Mouse (Mus musculus): Measurements from ENCODE around the gene Nab1. TPM values are rescaled to one million over a fixed set of nuclear protein-coding genes. Genes with fewer than 3 reads are reported as not detected.
"Not testable (repeated sequence)": the region's sequence is repeated elsewhere in the genome, so short reads cannot be mapped to it uniquely, and the experiment has no call there.

The Nab1 gene
- 20.4 and 29.4 TPM in 2 replicates for polyA plus RNA-seq (2016; fragmentation: Nextera tagmentation; extraction: Ambion mirVana)

DNA sequence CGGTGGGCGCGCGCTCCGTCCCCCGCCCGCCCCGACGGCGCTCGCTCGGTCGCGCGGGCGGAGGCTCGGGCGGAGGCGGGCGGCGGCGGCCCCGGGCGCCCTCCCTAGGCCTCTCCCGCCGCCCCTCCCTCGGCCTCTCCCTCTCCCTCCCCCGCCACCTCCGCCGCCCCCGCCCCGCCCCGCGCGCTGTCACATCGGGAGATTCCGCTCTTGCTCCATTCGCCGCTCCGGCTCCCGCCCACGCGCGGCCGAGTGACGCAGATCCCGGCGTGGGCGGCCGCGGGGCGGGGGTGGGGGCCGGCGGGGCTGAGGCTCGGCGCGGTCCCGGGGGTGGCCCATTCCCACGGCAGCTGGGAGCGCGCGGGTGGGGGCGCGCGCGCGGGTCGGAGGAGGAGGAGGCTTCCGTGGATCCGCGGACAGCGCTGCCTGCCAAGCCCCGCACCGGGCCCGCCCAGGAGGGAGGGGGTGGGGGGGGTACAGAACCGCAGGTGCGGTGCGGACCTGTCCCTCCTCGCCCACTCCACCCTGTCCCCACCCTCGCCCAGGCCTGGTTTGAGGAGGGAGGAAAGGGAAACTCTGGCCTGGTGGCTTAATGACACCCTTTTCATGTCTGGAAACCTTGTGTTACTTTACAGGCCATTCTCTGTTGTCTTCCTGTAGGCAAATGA is at the start of gene Nab1:
Gene Nab1 (minus strand): TSS at position 366 of the 668 bp plus-strand sequence.
- H3K4me3 ChIP-seq, result peak within 1 kb of the TSS; percentile 93
- H3K36me3 ChIP-seq, result no peaks in the 10 kb centered on the region
- DNase-seq (ENCODE audit: low spot score), result peak; percentile 81
- H3K27me3 ChIP-seq (ENCODE audit: insufficient read depth, poor library complexity, severe bottlenecking), result no peaks in the 10 kb centered on the region
- 10% methylated on average over 48 of the region's 80 CpGs for WGBS
- H3K9me3 ChIP-seq, result no peaks in the 10 kb centered on the region
- H3K27ac ChIP-seq, result peak within 1 kb of the TSS; percentile 98
- peaks cover 20% of the 10 kb centered on the region for H3K4me1 ChIP-seq

DNA sequence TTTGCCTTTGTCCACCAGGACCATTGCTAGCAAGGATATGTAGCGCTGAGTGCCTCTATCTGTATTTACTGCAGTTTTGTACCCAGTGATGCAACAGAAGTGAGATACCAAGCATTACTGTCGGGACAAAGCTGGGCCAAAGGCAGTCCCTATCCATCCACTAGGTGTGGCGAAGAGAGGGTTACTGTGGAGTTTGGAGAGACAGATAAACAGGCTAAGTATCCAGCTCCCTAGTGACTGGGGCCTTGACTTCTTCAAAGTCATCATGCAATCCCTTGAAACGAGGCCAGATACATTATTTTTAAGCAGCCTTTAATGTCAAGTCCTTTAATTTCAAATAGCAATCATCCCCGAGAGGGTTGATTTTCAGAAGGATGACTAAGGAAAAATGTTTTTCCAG is 47.0 kb upstream of the Nab1 start:
- Histone ChIP-seq H3K9me3 (no peaks in the 10 kb centered on the region; the same call in 1 of the 2 replicates), H3K27me3 (ENCODE audit: insufficient read depth, poor library complexity, severe bottlenecking) (no peaks in the 10 kb centered on the region), H3K4me1 (no peaks in the 10 kb centered on the region), H3K27ac (no peak overlapping the region), H3K36me3 (no peaks in the 10 kb centered on the region), H3K4me3 (no peak overlapping the region)
- 78% methylated on average over 5 of the region's 5 CpGs for WGBS
- DNase-seq (ENCODE audit: low spot score), result no peak

DNA sequence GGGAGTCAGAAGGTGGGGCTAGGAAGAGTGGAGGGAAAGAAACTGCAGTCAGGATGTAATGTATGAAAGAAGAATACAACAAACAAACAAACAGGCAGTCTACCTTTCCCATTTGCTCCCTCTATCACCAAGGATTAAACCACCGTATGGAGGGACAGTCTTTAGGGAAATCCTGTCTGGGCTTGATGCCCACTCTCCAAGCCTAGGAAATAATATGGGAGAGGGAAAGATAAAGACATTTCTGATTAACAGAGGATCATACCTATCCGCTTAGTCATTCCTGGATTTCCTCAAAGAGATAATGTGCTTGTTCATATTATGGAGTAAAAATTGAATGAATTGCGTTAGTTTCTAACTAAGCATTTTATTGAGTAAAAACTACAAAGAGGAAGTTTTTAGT is 46.3 kb upstream of the Nab1 start:
- H3K9me3 ChIP-seq, result no peaks in the 10 kb centered on the region; the same call in 1 of the 2 replicates
- H3K4me3 ChIP-seq, result no peak overlapping the region
- no peak overlapping the region for H3K27ac ChIP-seq
- 67% methylated on average over 3 of the region's 3 CpGs for WGBS
- no peaks in the 10 kb centered on the region for H3K4me1 ChIP-seq
- DNase-seq (ENCODE audit: low spot score), result no peak
- H3K36me3 ChIP-seq, result no peaks in the 10 kb centered on the region
- H3K27me3 ChIP-seq (ENCODE audit: insufficient read depth, poor library complexity, severe bottlenecking), result no peaks in the 10 kb centered on the region

- peak overlapping the region; percentile 79 for H3K27ac ChIP-seq
- H3K36me3 ChIP-seq; H3K4me3 ChIP-seq; H3K27me3 ChIP-seq (ENCODE audit: insufficient read depth, poor library complexity, severe bottlenecking); DNase-seq (ENCODE audit: low spot score); H3K9me3 ChIP-seq; H3K4me1 ChIP-seq: not testable (repeated sequence)
- WGBS, result 35% methylated on average over 3 of the region's 3 CpGs
Observed at GRCm38 (mm10) chr1:52540124-52540523, 39.6 kb upstream of the Nab1 start.

GRCm38 (mm10) chr1:52529933-52530332 is 29.5 kb upstream of the Nab1 start:
- DNase-seq (ENCODE audit: low spot score), result no peak
- no peaks in the 10 kb centered on the region for H3K4me1 ChIP-seq
- H3K9me3 ChIP-seq, result no peaks in the 10 kb centered on the region
- H3K4me3 ChIP-seq, result no peak overlapping the region
- H3K36me3 ChIP-seq, result no peaks in the 10 kb centered on the region
- H3K27me3 ChIP-seq (ENCODE audit: insufficient read depth, poor library complexity, severe bottlenecking), result no peaks in the 10 kb centered on the region
- H3K27ac ChIP-seq, result no peak overlapping the region

GRCm38 (mm10) chr1:52527656-52528055 is 27.2 kb upstream of the Nab1 start:
- H3K27ac ChIP-seq, result no peak overlapping the region
- 41% methylated on average over 2 of the region's 2 CpGs for WGBS
- no peak for DNase-seq (ENCODE audit: low spot score)

DNA sequence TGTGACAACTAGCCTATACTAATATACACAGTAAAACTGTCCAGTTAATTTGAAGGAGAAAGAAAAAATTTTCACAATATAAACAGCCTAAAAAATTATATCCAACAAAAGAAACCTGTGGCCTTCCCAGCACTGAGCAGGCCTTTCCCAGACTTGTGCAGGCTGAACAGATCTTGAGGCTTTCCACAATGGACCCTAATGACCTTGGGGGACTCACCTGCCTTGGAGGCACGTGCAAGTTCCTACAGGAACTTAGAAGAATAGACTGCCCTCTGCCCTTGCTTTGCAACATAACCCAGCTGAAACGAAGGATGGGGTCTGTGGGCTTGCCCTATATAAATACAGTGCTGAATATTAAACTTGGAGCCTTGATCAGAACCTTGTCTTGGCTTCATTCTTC is 26.8 kb upstream of the Nab1 start:
- 72% methylated on average over 2 of the region's 2 CpGs for WGBS
- Histone ChIP-seq H3K9me3 (no peaks in the 10 kb centered on the region), H3K4me1 (0 out of 2 replicates have a peak, but pooled peaks cover 7% of the 10 kb centered on the region), H3K36me3 (no peaks in the 10 kb centered on the region), H3K27me3 (ENCODE audit: insufficient read depth, poor library complexity, severe bottlenecking) (no peaks in the 10 kb centered on the region), H3K4me3 (no peak overlapping the region), H3K27ac (no peak overlapping the region)
- no peak for DNase-seq (ENCODE audit: low spot score)

More at GRCm38 (mm10) chr1:52527656-52528055, 27.2 kb upstream of the Nab1 start:
- Histone ChIP-seq H3K4me3 (no peak overlapping the region), H3K9me3 (no peaks in the 10 kb centered on the region), H3K4me1 (0 out of 2 replicates have a peak, but pooled peaks cover 7% of the 10 kb centered on the region), H3K36me3 (no peaks in the 10 kb centered on the region), H3K27me3 (ENCODE audit: insufficient read depth, poor library complexity, severe bottlenecking) (no peaks in the 10 kb centered on the region)

DNA sequence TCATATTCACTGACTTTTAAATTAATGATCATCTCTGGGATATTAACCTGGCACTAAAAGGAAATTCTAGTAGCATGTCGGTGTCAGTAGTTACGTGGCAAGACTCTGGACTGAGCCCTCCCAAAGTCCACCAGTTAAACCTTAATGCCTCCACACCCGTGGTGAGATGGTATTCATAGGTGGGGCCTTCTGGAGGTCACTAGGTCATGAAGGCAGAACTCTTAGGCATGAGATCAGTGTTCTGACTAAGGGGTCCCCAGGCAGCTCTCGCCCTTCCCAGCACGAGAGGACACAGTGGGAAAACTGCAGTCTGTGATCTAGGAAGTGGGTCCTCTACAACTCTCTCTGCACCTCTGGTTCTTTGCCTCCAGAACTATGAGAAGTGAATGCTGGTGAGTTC is 24.2 kb upstream of the Nab1 start:
- Histone ChIP-seq H3K9me3 (no peaks in the 10 kb centered on the region), H3K27me3 (ENCODE audit: insufficient read depth, poor library complexity, severe bottlenecking) (no peaks in the 10 kb centered on the region), H3K4me1 (peaks cover 12% of the 10 kb centered on the region; the same call in 1 of the 2 replicates), H3K27ac (0 out of 2 replicates have a peak overlapping the region, but pooled peaks have one; percentile 16), H3K4me3 (no peak overlapping the region), H3K36me3 (no peaks in the 10 kb centered on the region)
- 60% methylated on average over 5 of the region's 5 CpGs for WGBS
- no peak for DNase-seq (ENCODE audit: low spot score)

- no peak overlapping the region for H3K27ac ChIP-seq
- H3K27me3 ChIP-seq (ENCODE audit: insufficient read depth, poor library complexity, severe bottlenecking), result no peaks in the 10 kb centered on the region
- H3K9me3 ChIP-seq, result no peaks in the 10 kb centered on the region
- no peak overlapping the region for H3K4me3 ChIP-seq
- 63% methylated on average over 7 of the region's 7 CpGs for WGBS
- no peak for DNase-seq (ENCODE audit: low spot score)
- H3K36me3 ChIP-seq, result no peaks in the 10 kb centered on the region
- H3K4me1 ChIP-seq, result peaks cover 12% of the 10 kb centered on the region; the same call in 1 of the 2 replicates
Observed at GRCm38 (mm10) chr1:52524150-52524549, 23.7 kb upstream of the Nab1 start.

DNA sequence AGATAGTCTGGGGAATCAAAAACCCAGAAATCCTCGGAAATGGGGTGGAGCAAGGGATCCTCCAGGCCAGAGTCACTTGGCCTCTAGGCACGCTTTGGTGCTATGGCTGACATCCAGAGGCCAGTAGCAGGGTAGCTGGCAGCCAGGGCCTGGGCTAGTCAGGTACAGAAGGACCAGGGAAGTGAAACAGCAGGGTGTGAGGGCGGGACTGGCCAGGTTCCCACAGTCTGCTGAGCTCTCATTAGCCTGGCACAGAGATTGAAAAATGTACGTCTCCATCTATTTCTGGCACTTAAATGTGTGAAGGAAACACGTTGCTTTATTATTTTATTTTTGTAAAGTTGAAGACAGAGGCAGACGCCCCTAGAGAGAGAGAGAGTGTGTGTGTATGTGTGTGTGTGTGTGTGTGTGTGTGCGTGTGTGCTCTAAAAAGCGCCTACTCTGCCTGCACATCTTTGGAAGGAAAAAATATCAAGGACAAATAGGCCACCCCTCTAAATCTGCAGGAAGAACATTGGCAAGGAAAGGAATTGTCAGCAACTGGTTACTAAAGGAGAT is 21.0 kb upstream of the Nab1 start:
- H3K27me3 ChIP-seq (ENCODE audit: insufficient read depth, poor library complexity, severe bottlenecking), result no peaks in the 10 kb centered on the region
- WGBS, result 71% methylated on average over 8 of the region's 8 CpGs
- peaks cover 12% of the 10 kb centered on the region; the same call in 1 of the 2 replicates for H3K4me1 ChIP-seq
- no peak for DNase-seq (ENCODE audit: low spot score)
- no peaks in the 10 kb centered on the region for H3K36me3 ChIP-seq
- H3K4me3 ChIP-seq, result no peak overlapping the region
- H3K9me3 ChIP-seq, result no peaks in the 10 kb centered on the region
- H3K27ac ChIP-seq, result 0 out of 2 replicates have a peak overlapping the region, but pooled peaks have one; percentile 31

- no peaks in the 10 kb centered on the region for H3K27me3 ChIP-seq (ENCODE audit: insufficient read depth, poor library complexity, severe bottlenecking)
- no peak overlapping the region for H3K4me3 ChIP-seq
- peaks cover 12% of the 10 kb centered on the region; the same call in 1 of the 2 replicates for H3K4me1 ChIP-seq
- WGBS, result 82% methylated on average over 7 of the region's 7 CpGs
- no peak overlapping the region for H3K27ac ChIP-seq
- H3K36me3 ChIP-seq, result no peaks in the 10 kb centered on the region
- H3K9me3 ChIP-seq, result no peaks in the 10 kb centered on the region
- no peak for DNase-seq (ENCODE audit: low spot score)
Observed at GRCm38 (mm10) chr1:52520131-52520530, 19.7 kb upstream of the Nab1 start.

DNA sequence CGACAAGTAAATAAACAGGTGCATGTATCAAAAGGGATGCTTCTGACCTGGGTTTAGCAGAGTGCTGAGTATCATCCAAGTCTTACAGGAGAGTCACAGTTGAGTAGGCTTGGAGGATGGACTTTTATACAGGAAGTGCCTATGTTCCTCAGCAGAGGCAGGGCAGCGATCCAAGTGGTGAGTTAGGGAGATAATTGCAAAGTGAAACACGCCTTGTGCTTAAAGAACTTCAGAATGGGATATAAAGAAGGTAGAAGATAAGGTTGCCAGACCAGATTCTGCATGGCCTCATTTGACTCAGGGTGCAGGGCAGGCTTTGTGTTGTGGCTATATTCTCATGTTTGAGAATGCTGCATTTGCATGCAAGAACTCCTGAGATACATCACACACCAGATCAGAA is 14.8 kb upstream of the Nab1 start:
- Histone ChIP-seq H3K4me1 (peaks cover 5% of the 10 kb centered on the region; the same call in 1 of the 2 replicates), H3K36me3 (no peaks in the 10 kb centered on the region), H3K27ac (no peak overlapping the region), H3K9me3 (no peaks in the 10 kb centered on the region), H3K27me3 (ENCODE audit: insufficient read depth, poor library complexity, severe bottlenecking) (no peaks in the 10 kb centered on the region), H3K4me3 (no peak overlapping the region)
- no peak for DNase-seq (ENCODE audit: low spot score)
- 58% methylated on average over 3 of the region's 3 CpGs for WGBS

- H3K4me1 ChIP-seq, result peaks cover 5% of the 10 kb centered on the region; the same call in 1 of the 2 replicates
- no peak overlapping the region for H3K4me3 ChIP-seq
- H3K27ac ChIP-seq, result no peak overlapping the region; the same call in 1 of the 2 replicates
- no peaks in the 10 kb centered on the region for H3K9me3 ChIP-seq
- WGBS, result 88% methylated on average over 1 of the region's 1 CpGs
- H3K36me3 ChIP-seq, result no peaks in the 10 kb centered on the region
- DNase-seq (ENCODE audit: low spot score), result no peak
- H3K27me3 ChIP-seq (ENCODE audit: insufficient read depth, poor library complexity, severe bottlenecking), result no peaks in the 10 kb centered on the region
Observed at GRCm38 (mm10) chr1:52511788-52512425, 11.4 kb upstream of the Nab1 start.
